Mouse (Mus musculus): ENCODE measurements around the gene Mfsd9.

- no peak for TF ChIP-seq TAL1 (conservative IDR thresholded peaks at IDR 0.05; ENCODE audit: low read depth, low read length)
- TF ChIP-seq CTCF (IDR thresholded peaks at IDR 0.05; ENCODE audit: low read depth, low read length): no peak
- no peak for TF ChIP-seq POLR2AphosphoS5 (IDR thresholded peaks at IDR 0.05; ENCODE audit: insufficient replicate concordance, low read depth, low read length)
- no peak for TF ChIP-seq GATA1 (IDR thresholded peaks at IDR 0.05; ENCODE audit: borderline replicate concordance, low read length)
- no peak for TF ChIP-seq GATA2 (IDR thresholded peaks at IDR 0.05; ENCODE audit: borderline replicate concordance, low read depth, low read length)
Measured at GRCm38 (mm10) chr1:40726051-40726450, 64.4 kb downstream of the Mfsd9 start.
